Mouse (Mus musculus) heart, postnatal 0 days (tissue): ENCODE results near the gene Rsph14.

Experiments used
- CTCF ChIP-seq: IDR thresholded peaks from 2 replicates; pipeline ENCODE4 v1.5.1; 2016; ENCODE audit warnings: antibody characterized with exemption, control low read depth, low read depth
- EP300 ChIP-seq: IDR thresholded peaks from 2 replicates; pipeline ENCODE4 v1.6.1; 2016; ENCODE audit warnings: antibody characterized with exemption, low read depth

- TF ChIP-seq CTCF (no peak), EP300 (no peak)
Measured at GRCm38 (mm10) chr10:75016481-75016880, 15.9 kb downstream of the Rsph14 start.
